Mouse (Mus musculus) lung, adult 10 weeks (tissue): Measurements from ENCODE around the gene Olfr851. TPM values are rescaled to one million over a fixed set of nuclear protein-coding genes. Genes with fewer than 3 reads are reported as not detected.

Experiments used
- polyA plus RNA-seq: library from polyadenylated mRNA; stranded (reverse); fragments of 350-450 nt; fragmentation: Illumina TruSeq; extraction: RNeasy Lipid Tissue Mini Kit (QIAGEN cat#74804); gene quantifications from one replicate; pipeline ENCODE4 v1.2.3, GENCODE M21; 2014; ENCODE audit warnings: low read depth, low replicate concordance; ENCODE audit not compliant: insufficient read depth

Olfr851 gene
- not detected for polyA plus RNA-seq

GRCm38 (mm10) chr9:19492995-19493394 is at the start of gene Olfr851:
Gene Olfr851, plus strand, starts transcription at chr9:19493295.

DNA sequence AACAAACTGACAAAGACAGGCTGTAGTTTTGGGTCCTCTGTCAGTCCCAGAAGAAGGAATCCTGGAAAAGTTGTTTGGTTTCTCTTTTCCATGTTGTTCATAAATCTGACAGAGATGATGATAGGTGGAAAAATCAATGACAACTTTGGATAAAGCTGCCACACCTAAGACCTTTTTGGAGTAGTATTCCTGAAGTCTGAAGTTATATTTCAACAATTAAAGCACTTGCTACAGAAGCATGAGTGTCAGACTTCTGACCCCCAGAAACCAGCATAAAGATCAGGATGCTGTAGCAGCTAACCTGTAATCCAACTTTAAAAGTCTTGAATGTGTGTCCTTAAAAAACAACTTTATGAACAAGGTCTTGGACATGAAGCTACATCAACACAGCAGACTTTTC is 14.9 kb upstream of the Olfr851 start, which contains the start of gene Olfr850:
Gene Olfr850 (minus strand): TSS at position 101 of the 400 bp plus-strand sequence.

GRCm38 (mm10) chr9:19540976-19541375 is 47.9 kb downstream of the Olfr851 start, which contains the start of gene Olfr853:
Gene Olfr853, minus strand, starts transcription at chr9:19541076.

Other genes starting within 250 kb of the Olfr851 start
- gene Olfr843, start 241.3 kb upstream of the Olfr851 start, polyA plus RNA-seq: not detected
- gene Olfr844, start 176.9 kb upstream of the Olfr851 start, polyA plus RNA-seq: not detected
- gene Olfr845, start 156.8 kb upstream of the Olfr851 start, polyA plus RNA-seq: not detected
- not detected for gene Olfr846, start 129.3 kb upstream of the Olfr851 start, polyA plus RNA-seq
- gene Olfr847, start 114.6 kb upstream of the Olfr851 start, polyA plus RNA-seq: not detected
- gene Olfr849, start 53.0 kb upstream of the Olfr851 start, polyA plus RNA-seq: not detected
- not detected for gene Olfr850, start 15.0 kb upstream of the Olfr851 start, polyA plus RNA-seq
- gene Olfr853, start 47.8 kb downstream of the Olfr851 start, polyA plus RNA-seq: not detected
- not detected for gene Olfr854, start 74.1 kb downstream of the Olfr851 start, polyA plus RNA-seq
- not detected for gene Olfr855, start 89.3 kb downstream of the Olfr851 start, polyA plus RNA-seq
- 7.1 TPM for gene Zfp317, start 128.8 kb downstream of the Olfr851 start, polyA plus RNA-seq
- not detected for gene Olfr857, start 216.1 kb downstream of the Olfr851 start, polyA plus RNA-seq